Mouse (Mus musculus): ENCODE measurements around the gene Lbx1.
A peak's percentile ranks its signal among the peaks of the same experiment; 100 is the strongest.

- TF ChIP-seq CTCF (IDR thresholded peaks at IDR 0.05; ENCODE audit: low read depth) (peak; percentile 67), EP300 (IDR thresholded peaks at IDR 0.05; ENCODE audit: low read depth) (no peak)
Observed at GRCm38 (mm10) chr19:45283302-45283701, 47.7 kb upstream of the Lbx1 start.
